Comparison of ENCODE assay signal across 22 mouse cellular contexts in the genomic region with DNA sequence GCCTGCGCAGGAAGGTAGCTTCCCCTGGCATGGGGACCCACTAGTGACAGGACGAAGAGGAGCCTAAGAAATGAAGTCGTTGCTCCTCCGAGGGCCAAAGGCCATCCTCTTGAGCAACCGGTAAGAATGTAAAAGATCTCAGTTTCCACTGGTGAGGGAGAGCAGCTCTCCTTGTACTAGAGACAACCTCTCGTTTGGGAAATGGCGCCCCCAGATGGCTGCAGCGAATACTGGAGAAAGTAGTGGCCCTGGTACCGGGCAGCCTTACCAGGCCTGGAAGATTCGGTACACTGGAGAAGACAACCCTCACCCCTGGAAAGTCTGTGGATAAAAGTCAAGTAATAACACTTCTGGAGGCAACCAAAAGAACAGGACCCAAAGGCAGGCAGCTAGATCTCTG. TPM values are rescaled to one million over a fixed set of nuclear protein-coding genes. Genes with fewer than 3 reads are reported as not detected.
DNase-seq lines count a peak whose midpoint lies in the region; ATAC-seq and TF ChIP-seq lines count a peak whose summit lies in the region.
"Had no signal": no experiment of that assay in that cellular context is flagged by ENCODE, and none has a peak within 500 bp of the region (broad histone marks: within the 10 kb centered on the region; RNA-seq: fewer than 3 reads in every experiment).

No protein-coding gene starts in this region.

- no peak overlapping the region for H3K27ac ChIP-seq in layer of hippocampus, adult 2 months
- H3K27ac ChIP-seq in CH12.LX (ENCODE audit: insufficient read depth, low read depth), result no peak overlapping the region
- no peak overlapping the region for H3K27ac ChIP-seq in lung, postnatal 0 days (ENCODE audit: low read length)
- H3K27ac ChIP-seq: forebrain, embryonic 12.5 days; heart, embryonic 10.5 days; hindbrain, embryonic 15.5 days; limb, embryonic 13.5 days; liver, embryonic 14.5 days; midbrain, embryonic 13.5 days had no signal

- no peak overlapping the region for H3K4me3 ChIP-seq in layer of hippocampus, adult 2 months
- H3K4me3 ChIP-seq in CH12.LX (replicated peaks in 1 of 3; ENCODE audit: low read depth in 2 of 3, low read length in 2 of 3, poor library complexity in 1 of 3), result no peak overlapping the region
- H3K4me3 ChIP-seq in E14TG2a.4 (replicated peaks; ENCODE audit: low read length), result no peak overlapping the region
- H3K4me3 ChIP-seq in lung, postnatal 0 days (ENCODE audit: low read depth, low read length), result no peak overlapping the region
- H3K4me3 ChIP-seq: forebrain, embryonic 12.5 days; heart, embryonic 10.5 days; hindbrain, embryonic 15.5 days; limb, embryonic 13.5 days; midbrain, embryonic 13.5 days; myocyte had no signal

- H3K79me2 ChIP-seq in CH12.LX (replicated peaks; ENCODE audit: control insufficient read depth, extremely low read depth, insufficient read depth, poor library complexity, severe bottlenecking), result no peaks in the 10 kb centered on the region

- H3K36me3 ChIP-seq in CH12.LX (replicated peaks in 1 of 2; ENCODE audit: control insufficient read depth in 1 of 2, insufficient read depth in 1 of 2, low read length in 1 of 2) (no peaks in the 10 kb centered on the region), E14TG2a.4 (ENCODE audit: insufficient read depth, low read length) (no peaks in the 10 kb centered on the region)
- no peaks in the 10 kb centered on the region for H3K36me3 ChIP-seq in lung, postnatal 0 days (ENCODE audit: insufficient read depth, low read length)
- H3K36me3 ChIP-seq: forebrain, embryonic 12.5 days; G1E; heart, embryonic 10.5 days; hindbrain, embryonic 15.5 days; limb, embryonic 13.5 days; midbrain, embryonic 13.5 days had no signal

- TF ChIP-seq POLR2A in CH12.LX (IDR thresholded peaks at IDR 0.05; ENCODE audit: low read depth, low read length), result no peak

- WGBS in lung, postnatal 0 days, result 72% methylated on average over 10 of the region's 10 CpGs

- no peak for ATAC-seq in lung, postnatal 0 days
- ATAC-seq: midbrain, embryonic 13.5 days had no signal

- in situ Hi-C loops in CH12.LX (cut with MboI; ENCODE audit: low pct_ligation_motif_present, low pct_unique_long_range_greater_than_20kb, low sequenced_read_pairs), result loop anchor here (25.0 kb wide), 1 partner anchor 475 kb away; no protein-coding TSS in a partner anchor

- no peak overlapping the region for H3K4me2 ChIP-seq in CH12.LX (ENCODE audit: insufficient read depth, low read depth, poor library complexity, severe bottlenecking)
- H3K4me2 ChIP-seq in lung, postnatal 0 days (replicated peaks; ENCODE audit: low read depth, low read length), result no peak overlapping the region
- H3K4me2 ChIP-seq: forebrain, embryonic 12.5 days; hindbrain, embryonic 15.5 days; limb, embryonic 13.5 days; midbrain, embryonic 13.5 days had no signal

- H3K27me3 ChIP-seq in CH12.LX (replicated peaks), result peaks cover 26% of the 10 kb centered on the region
- peaks cover 73% of the 10 kb centered on the region for H3K27me3 ChIP-seq in E14TG2a.4 (ENCODE audit: insufficient read depth, low read length)
- H3K27me3 ChIP-seq in lung, postnatal 0 days (replicated peaks; ENCODE audit: insufficient read depth, low read length), result peaks cover 26% of the 10 kb centered on the region

- no peak overlapping the region for H3K9ac ChIP-seq in CH12.LX (ENCODE audit: insufficient read depth, low read depth)
- H3K9ac ChIP-seq in lung, postnatal 0 days (replicated peaks; ENCODE audit: low read depth), result no peak overlapping the region
- H3K9ac ChIP-seq: forebrain, embryonic 12.5 days; hindbrain, embryonic 15.5 days; limb, embryonic 13.5 days; liver, embryonic 14.5 days; midbrain, embryonic 13.5 days had no signal

- dilution Hi-C loops in CH12.LX (cut with MboI; ENCODE audit: extremely low pct_ligation_motif_present, extremely low pct_unique_long_range_greater_than_20kb, low sequenced_read_pairs), result no loop called here

- TF ChIP-seq CTCF in layer of hippocampus, adult 2 months (conservative IDR thresholded peaks at IDR 0.05), result 0 out of 2 replicates have a peak, but pooled peaks have one; percentile 17
- TF ChIP-seq CTCF in CH12.LX (conservative IDR thresholded peaks at IDR 0.05 in 1 of 2, IDR thresholded peaks at IDR 0.05 in 1 of 2; ENCODE audit: low read depth in 2 of 2, low read length in 2 of 2) (peak in 1 of 2 experiments; percentile 22; a peak in 1 of 4 replicates), E14TG2a.4 (conservative IDR thresholded peaks at IDR 0.05; ENCODE audit: low read length) (peak; percentile 32)
- TF ChIP-seq CTCF in lung, postnatal 0 days (IDR thresholded peaks at IDR 0.05), result no peak

- DNase-seq in heart, adult 11 months, result peak; percentile 88
- no peak for DNase-seq in heart, postnatal 36 days
- no peak for DNase-seq in layer of hippocampus, adult 2 months (ENCODE audit: low spot score in 2 of 2)
- DNase-seq in layer of hippocampus, postnatal 14 days (ENCODE audit: low spot score in 2 of 2), result no peak
- DNase-seq in CH12.LX (ENCODE audit: extremely low read depth), result no peak
- DNase-seq in lung, postnatal 0 days (ENCODE audit: low spot score), result no peak
- DNase-seq: cerebellum, adult 8-10 months; kidney, adult 18-20 months; kidney, postnatal 14 days; layer of hippocampus, adult 9-11 months; lung, postnatal 14 days; thymus, postnatal 25 days had no signal

- TF ChIP-seq EP300 in CH12.LX (IDR thresholded peaks at IDR 0.05; ENCODE audit: low read length), result no peak
- no peak for TF ChIP-seq EP300 in lung, postnatal 0 days (IDR thresholded peaks at IDR 0.05)

- peaks cover 0 to 10% of the 10 kb centered on the region in 2 experiments; a peak in 2 of 4 replicates for H3K4me1 ChIP-seq in CH12.LX (ENCODE audit: control insufficient read depth in 1 of 2, insufficient read depth in 2 of 2)
- peaks cover 33% of the 10 kb centered on the region for H3K4me1 ChIP-seq in E14TG2a.4 (replicated peaks; ENCODE audit: low read depth, low read length)
- H3K4me1 ChIP-seq in lung, postnatal 0 days (ENCODE audit: insufficient read depth, low read depth, low read length), result no peaks in the 10 kb centered on the region

- no peaks in the 10 kb centered on the region for H3K9me3 ChIP-seq in CH12.LX (replicated peaks; ENCODE audit: low read length)
- no peaks in the 10 kb centered on the region for H3K9me3 ChIP-seq in E14TG2a.4 (ENCODE audit: low read length)
- H3K9me3 ChIP-seq in lung, postnatal 0 days (ENCODE audit: low read length), result no peaks in the 10 kb centered on the region
- H3K9me3 ChIP-seq: forebrain, embryonic 12.5 days; heart, embryonic 10.5 days; hindbrain, embryonic 15.5 days; limb, embryonic 13.5 days; midbrain, embryonic 13.5 days had no signal

- TF ChIP-seq RAD21 in CH12.LX (IDR thresholded peaks at IDR 0.05; ENCODE audit: low read depth, low read length), result peak; percentile 3

- intact Hi-C loops in heart, postnatal 36 days (cut with DNase I), result loop anchor here (5.0 kb wide), 1 partner anchor 265 kb away; no protein-coding TSS in a partner anchor

TF ChIP-seq in CH12.LX, 34 proteins besides CTCF, POLR2A, EP300 and RAD21:
- TF ChIP-seq ZKSCAN1 (IDR thresholded peaks at IDR 0.05; ENCODE audit: borderline replicate concordance, low read depth, low read length) (no peak), JUND (conservative IDR thresholded peaks at IDR 0.05; ENCODE audit: low read depth, low read length) (no peak), IRF4 (IDR thresholded peaks at IDR 0.05; ENCODE audit: low read depth, low read length) (no peak), POLR2AphosphoS2 (IDR thresholded peaks at IDR 0.05; ENCODE audit: low read depth, low read length) (no peak), SMC3 (IDR thresholded peaks at IDR 0.05; ENCODE audit: low read depth, low read length) (no peak), PAX5 (IDR thresholded peaks at IDR 0.05; ENCODE audit: low read length) (no peak), ZNF384 (IDR thresholded peaks at IDR 0.05; ENCODE audit: low read depth, low read length) (no peak), USF2 (conservative IDR thresholded peaks at IDR 0.05; ENCODE audit: low read depth, low read length) (no peak), JUN (IDR thresholded peaks at IDR 0.05; ENCODE audit: insufficient read depth, low read depth, low read length) (no peak)
TF ChIP-seq in CH12.LX: peak in this region for 0.

RNA-seq across cellular contexts. Expression of gene Sfrp2, which starts 3.8 kb away (rescaled TPM):
- 1 to 10 TPM; 5.2 to 5.7 TPM for total RNA-seq in heart, postnatal 36 days (2021)
- total RNA-seq in layer of hippocampus, adult 2 months (2021), result 1 to 10 TPM in 1 of 2 experiments, under 1 TPM in 1; 0.90 to 1.2 TPM
- 1 to 10 TPM; 4.7 to 5.0 TPM for total RNA-seq in layer of hippocampus, postnatal 14 days (2021)
- total RNA-seq in CH12.LX (2012; rRNA removed) (0.17 TPM in 2 replicates), CH12.LX (2014; rRNA removed) (0.17 TPM in 1 of 2 replicates, not detected in the other)
- 0.23 TPM in 1 of 2 replicates, not detected in the other for polyA plus RNA-seq in CH12.LX (2012; ENCODE audit: insufficient read length, low read depth)
- 41.8 and 49.0 TPM in 2 replicates for polyA plus RNA-seq in lung, postnatal 0 days (2015; fragmentation: Nextera tagmentation; extraction: Ambion mirVana)
- total RNA-seq: megakaryocyte, adult 5-6 weeks had no signal
- polyA plus RNA-seq: G1E had no signal
